In the genomic region with DNA sequence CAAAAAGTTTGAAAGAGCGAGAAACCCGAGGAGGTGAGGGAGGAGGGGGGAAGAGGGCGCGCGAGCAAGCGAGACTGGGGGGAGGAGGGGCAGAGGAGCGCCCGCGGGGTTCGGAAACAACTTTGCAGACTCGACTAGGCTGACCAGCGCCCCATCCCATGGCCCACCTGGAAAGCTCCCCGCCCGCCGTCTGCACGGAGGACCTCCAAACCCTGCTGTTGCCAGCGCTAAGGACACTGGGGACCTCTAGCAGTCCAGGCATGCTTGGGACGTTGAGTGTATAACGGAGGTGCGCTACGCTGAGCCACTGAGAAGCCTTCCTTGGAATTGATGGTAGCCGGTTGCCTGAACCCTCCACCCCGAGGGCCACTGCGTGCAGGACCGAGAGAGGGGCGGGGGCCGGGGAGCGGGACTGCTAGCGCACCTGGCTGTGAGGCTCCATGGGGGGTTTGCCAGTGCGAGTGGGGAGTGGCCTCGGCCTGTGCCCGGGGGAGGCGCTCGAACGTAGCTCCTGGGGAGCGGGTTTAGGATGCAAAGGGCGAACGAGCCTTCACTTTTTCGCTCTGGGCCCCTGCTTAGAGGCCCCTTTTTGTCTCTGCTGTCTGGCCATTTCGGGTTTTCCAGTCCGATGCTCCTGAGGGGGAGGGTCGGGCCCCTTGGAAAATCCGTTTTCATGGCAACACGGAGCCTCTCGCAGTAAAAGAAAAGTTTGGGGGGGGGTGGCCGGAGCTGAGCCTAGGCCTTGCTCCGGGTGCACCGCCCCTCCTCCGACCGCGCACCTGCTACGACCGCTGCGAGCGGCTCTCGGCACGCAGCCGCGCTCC, we compare ENCODE assay signal across 12 mouse cellular contexts. TPM values are rescaled to one million over a fixed set of nuclear protein-coding genes. Genes with fewer than 3 reads are reported as not detected.
DNase-seq lines count a peak whose midpoint lies in the region; ATAC-seq and TF ChIP-seq lines count a peak whose summit lies in the region.
"Had no signal": no experiment of that assay in that cellular context is flagged by ENCODE, and none has a peak within 500 bp of the region (broad histone marks: within the 10 kb centered on the region; RNA-seq: fewer than 3 reads in every experiment).

No protein-coding gene starts in this region.

- H3K4me1 ChIP-seq in heart, embryonic 15.5 days (replicated peaks): peaks cover 14% of the 10 kb centered on the region
- peaks cover 21% of the 10 kb centered on the region for H3K4me1 ChIP-seq in hindbrain, embryonic 13.5 days (replicated peaks)

- no peak for ATAC-seq in heart, embryonic 15.5 days (replicated peaks; ENCODE audit: insufficient number of reproducible peaks, insufficient read depth, low FRiP score, low read depth)
- ATAC-seq in hindbrain, embryonic 13.5 days (ENCODE audit: low FRiP score): peak; percentile 32
- no peak for ATAC-seq in megakaryocyte progenitor cell, adult 5-6 weeks (replicated peaks; ENCODE audit: poor library complexity)

- H3K36me3 ChIP-seq in heart, embryonic 15.5 days: no peaks in the 10 kb centered on the region
- no peaks in the 10 kb centered on the region for H3K36me3 ChIP-seq in hindbrain, embryonic 13.5 days

- TF ChIP-seq POLR2A in brain, embryonic 14.5 days (IDR thresholded peaks at IDR 0.05; ENCODE audit: borderline replicate concordance, extremely low read depth, insufficient read depth, insufficient read length, poor library complexity, severe bottlenecking): no peak

- peaks cover 72% of the 10 kb centered on the region for H3K27me3 ChIP-seq in heart, embryonic 15.5 days
- H3K27me3 ChIP-seq in hindbrain, embryonic 13.5 days: peaks cover 45% of the 10 kb centered on the region
- H3K27me3 ChIP-seq: CH12.LX had no signal

- peak overlapping the region; percentile 82 for H3K4me2 ChIP-seq in heart, embryonic 15.5 days
- peak overlapping the region; percentile 66 for H3K4me2 ChIP-seq in hindbrain, embryonic 13.5 days

- 14% methylated on average over 38 of the region's 59 CpGs for WGBS in heart, embryonic 15.5 days
- 19% methylated on average over 57 of the region's 59 CpGs for WGBS in hindbrain, embryonic 13.5 days

- H3K9ac ChIP-seq in heart, embryonic 15.5 days: no peak overlapping the region
- H3K9ac ChIP-seq in hindbrain, embryonic 13.5 days: 0 out of 2 replicates have a peak overlapping the region, but pooled peaks have one; percentile 49

- H3K27ac ChIP-seq in heart, embryonic 15.5 days: no peak overlapping the region
- H3K27ac ChIP-seq in hindbrain, embryonic 13.5 days: no peak overlapping the region; the same call in 1 of the 2 replicates

- DNase-seq in heart, postnatal 36 days: no peak
- DNase-seq in brain, embryonic 14.5 days (ENCODE audit: low read depth): peak; percentile 78
- DNase-seq in neural tube, embryonic 10.5 days (ENCODE audit: extremely low spot score, low spot score): peak; percentile 52
- no peak for DNase-seq in frontal cortex, postnatal 14 days (ENCODE audit: low spot score in 2 of 2)
- no peak for DNase-seq in thymus, postnatal 10 days (ENCODE audit: low spot score in 2 of 2)

- no peak for TF ChIP-seq CTCF in brain, embryonic 14.5 days (IDR thresholded peaks at IDR 0.05; ENCODE audit: borderline replicate concordance, extremely low read depth, insufficient read depth, insufficient read length)

- no peaks in the 10 kb centered on the region for H3K9me3 ChIP-seq in heart, embryonic 15.5 days (replicated peaks)
- no peaks in the 10 kb centered on the region for H3K9me3 ChIP-seq in hindbrain, embryonic 13.5 days

- H3K4me3 ChIP-seq in heart, embryonic 15.5 days: peak overlapping the region; percentile 53
- peak overlapping the region; percentile 55 for H3K4me3 ChIP-seq in hindbrain, embryonic 13.5 days

- intact Hi-C loops in heart, postnatal 36 days (cut with DNase I): no loop called here

RNA-seq across cellular contexts. Expression of a gene that starts 0.7 kb away (rescaled TPM):
- polyA plus RNA-seq in heart, embryonic 15.5 days (2015; fragmentation: Nextera tagmentation; extraction: Ambion mirVana): 0.49 and 0.57 TPM in 2 replicates
- total RNA-seq in heart, postnatal 36 days (2021): not detected
- polyA plus RNA-seq in brain, embryonic 14.5 days (2012; rRNA removed): 24.6 and 40.2 TPM in 2 replicates
- 1.1 and 1.3 TPM in 2 replicates for polyA plus RNA-seq in hindbrain, embryonic 13.5 days (2015; fragmentation: Nextera tagmentation; extraction: Ambion mirVana)
- not detected in 2 replicates for total RNA-seq in megakaryocyte progenitor cell, adult 5-6 weeks (2015)
- not detected in 2 replicates for total RNA-seq in megakaryocyte progenitor cell, adult 5-6 weeks (2017)
- total RNA-seq: CH12.LX; hematopoietic stem cell, adult 5-6 weeks; megakaryocyte-erythroid progenitor cell, adult 5-6 weeks had no signal
- polyA plus RNA-seq: thymus, postnatal 0 days had no signal

Comparison
In these comparisons a context has a peak if more than half of its experiments do, and no peak if none do; other contexts are left out.
1. DNase-seq: peak in brain, embryonic 14.5 days (single experiment) and neural tube, embryonic 10.5 days (single experiment); none in heart, postnatal 36 days (0 of 2), frontal cortex, postnatal 14 days (0 of 2) and thymus, postnatal 10 days (0 of 2).
2. RNA of a gene that starts 0.7 kb away (polyA plus RNA-seq): 24.6 to 40.2 TPM in brain, embryonic 14.5 days; 1.1 to 1.3 TPM in hindbrain, embryonic 13.5 days and 0.49 to 0.57 TPM in heart, embryonic 15.5 days; every median in the first group is over 10 times any median in the second.